Mouse (Mus musculus) gonadal fat pad, adult 2 months (tissue): ENCODE data around the gene Olfr1151. TPM values are rescaled to one million over a fixed set of nuclear protein-coding genes. Genes with fewer than 3 reads are reported as not detected.

Experiments
- DNase-seq: peaks from one replicate; pipeline ENCODE4 v3.0.0-alpha.2; 2012; ENCODE audit warnings: low read depth
- polyA plus RNA-seq: library from polyadenylated mRNA; depleted of rRNA; stranded (reverse); fragments of >200 nt; gene quantifications from 2 replicates; pipeline ENCODE4 v1.2.3, GENCODE M21; 2012; rRNA removed

Olfr1151 gene
- not detected in 2 replicates for polyA plus RNA-seq

GRCm38 (mm10) chr2:87855562-87855961 lies at the start of gene Olfr1151:
Gene Olfr1151 (plus strand): TSS chr2:87855862.
- no peak for DNase-seq

GRCm38 (mm10) chr2:87809522-87809921 lies 46.1 kb upstream of the Olfr1151 start, which contains the start of gene Olfr1145:
Gene Olfr1145 (plus strand): TSS chr2:87809822.
- DNase-seq, result no peak

- no peak for DNase-seq
These were observed 25.4 kb upstream of the Olfr1151 start, which contains the start of gene Olfr1148 for GRCm38 (mm10) chr2:87830233-87830632. Gene Olfr1148 (plus strand): TSS chr2:87830533.

- no peak for DNase-seq
These were observed 12.0 kb upstream of the Olfr1151 start, which contains the start of gene Olfr1150-ps1 for GRCm38 (mm10) chr2:87843693-87844092. Gene Olfr1150-ps1 (plus strand): TSS chr2:87843993.

GRCm38 (mm10) chr2:87866192-87866591 lies 10.5 kb downstream of the Olfr1151 start, which contains the start of gene Olfr1152:
Gene Olfr1152 (plus strand): TSS chr2:87866492.
- DNase-seq, result no peak

DNA sequence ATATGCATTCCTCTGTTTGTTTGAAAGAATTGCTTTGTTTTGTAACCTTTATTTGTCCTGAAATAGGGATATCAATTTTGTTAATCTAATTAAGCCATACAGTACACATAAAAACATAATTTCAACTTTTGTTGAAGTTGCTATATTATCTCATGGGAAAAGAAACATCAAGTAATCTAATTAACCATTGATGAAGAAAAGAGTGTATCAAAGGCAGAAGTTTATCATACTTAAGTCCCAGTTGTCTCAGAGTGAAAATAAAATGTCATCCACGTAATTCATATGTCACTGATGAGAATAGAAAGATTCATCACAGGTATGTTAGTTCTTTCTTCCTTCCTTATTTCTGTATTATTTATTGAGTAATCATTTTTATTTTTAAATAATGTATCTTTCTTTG lies 39.0 kb downstream of the Olfr1151 start, which contains the start of gene Olfr1153:
Gene Olfr1153, plus strand, starts transcription at position 301 of the 400 bp plus-strand sequence.
- no peak for DNase-seq

DNA sequence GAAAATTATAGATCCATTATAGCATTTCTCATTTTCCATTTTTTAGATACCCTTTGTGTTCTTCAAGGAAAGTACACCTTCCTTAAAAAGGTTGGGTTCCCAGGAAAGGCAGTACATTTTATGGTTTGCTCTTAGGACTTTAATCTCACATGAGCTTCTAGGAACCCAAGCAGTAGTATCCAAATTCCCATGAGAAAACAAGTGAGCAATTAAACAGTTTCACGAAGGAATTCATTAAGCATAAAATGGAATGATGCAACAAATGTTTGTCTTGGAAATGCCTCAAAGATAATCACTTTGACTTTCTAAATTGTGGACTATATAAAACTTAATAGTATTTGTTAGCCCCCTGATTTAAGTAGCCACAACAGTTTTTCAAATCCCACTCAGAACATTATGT lies 49.4 kb downstream of the Olfr1151 start, which contains the start of gene Olfr1154:
Gene Olfr1154, minus strand, starts transcription at position 101 of the 400 bp plus-strand sequence.
- DNase-seq, result no peak

Other genes with a start within 250 kb of the Olfr1151 start
- not detected in 2 replicates for gene Olfr1130, start 249.7 kb upstream of the Olfr1151 start, polyA plus RNA-seq
- gene Olfr1131, start 228.8 kb upstream of the Olfr1151 start, polyA plus RNA-seq, result not detected in 2 replicates
- gene Olfr1132, start 218.3 kb upstream of the Olfr1151 start, polyA plus RNA-seq, result not detected in 2 replicates
- not detected in 2 replicates for gene Olfr1133, start 208.5 kb upstream of the Olfr1151 start, polyA plus RNA-seq
- gene Olfr1134, start 197.4 kb upstream of the Olfr1151 start, polyA plus RNA-seq, result not detected in 2 replicates
- gene Olfr1135, start 182.2 kb upstream of the Olfr1151 start, polyA plus RNA-seq, result not detected in 2 replicates
- gene Olfr1136, start 161.9 kb upstream of the Olfr1151 start, polyA plus RNA-seq, result not detected in 2 replicates
- not detected in 2 replicates for gene Olfr1137, start 142.7 kb upstream of the Olfr1151 start, polyA plus RNA-seq
- gene Olfr1138, start 115.9 kb upstream of the Olfr1151 start, polyA plus RNA-seq, result not detected in 2 replicates
- gene Olfr1140, start 112.1 kb upstream of the Olfr1151 start, polyA plus RNA-seq, result not detected in 2 replicates
- gene Olfr1141, start 101.9 kb upstream of the Olfr1151 start, polyA plus RNA-seq, result not detected in 2 replicates
- gene Olfr152, start 76.4 kb upstream of the Olfr1151 start, polyA plus RNA-seq, result not detected in 2 replicates
- not detected in 2 replicates for gene Olfr1143, start 55.3 kb upstream of the Olfr1151 start, polyA plus RNA-seq
- not detected in 2 replicates for gene Olfr1145, start 46.0 kb upstream of the Olfr1151 start, polyA plus RNA-seq
- not detected in 2 replicates for gene Olfr1148, start 25.3 kb upstream of the Olfr1151 start, polyA plus RNA-seq
- gene Olfr1150-ps1, start 11.9 kb upstream of the Olfr1151 start, polyA plus RNA-seq, result not detected in 2 replicates
- not detected in 2 replicates for gene Olfr1152, start 10.6 kb downstream of the Olfr1151 start, polyA plus RNA-seq
- gene Olfr1153, start 39.1 kb downstream of the Olfr1151 start, polyA plus RNA-seq, result not detected in 2 replicates
- gene Olfr1154, start 49.3 kb downstream of the Olfr1151 start, polyA plus RNA-seq, result not detected in 2 replicates
- gene Olfr1155, start 89.3 kb downstream of the Olfr1151 start, polyA plus RNA-seq, result not detected in 2 replicates
- not detected in 2 replicates for gene Olfr1156, start 97.2 kb downstream of the Olfr1151 start, polyA plus RNA-seq
- not detected in 2 replicates for gene Olfr1157, start 112.4 kb downstream of the Olfr1151 start, polyA plus RNA-seq
- not detected in 2 replicates for gene Olfr74, start 118.8 kb downstream of the Olfr1151 start, polyA plus RNA-seq
- gene Olfr1158, start 134.3 kb downstream of the Olfr1151 start, polyA plus RNA-seq, result not detected in 2 replicates
- not detected in 2 replicates for gene Olfr1160, start 152.4 kb downstream of the Olfr1151 start, polyA plus RNA-seq
- not detected in 2 replicates for gene Olfr1161, start 166.9 kb downstream of the Olfr1151 start, polyA plus RNA-seq
- not detected in 2 replicates for gene Olfr73, start 181.8 kb downstream of the Olfr1151 start, polyA plus RNA-seq
- gene Olfr1162, start 195.3 kb downstream of the Olfr1151 start, polyA plus RNA-seq, result not detected in 2 replicates
- gene Olfr1163, start 216.0 kb downstream of the Olfr1151 start, polyA plus RNA-seq, result not detected in 2 replicates
- gene Olfr1164, start 238.1 kb downstream of the Olfr1151 start, polyA plus RNA-seq, result not detected in 2 replicates